Mouse (Mus musculus): ENCODE measurements at regions not wholly inside any gene's neighbourhood (a gene's known extent, or its start where the extent isn't known, plus 50 kb on each side); places are given as distances from the start of the nearest gene placed in this dataset.
"Not testable (repeated sequence)": the region's sequence is repeated elsewhere in the genome, so short reads cannot be mapped to it uniquely, and the experiment has no call there.

- H3K4me3 ChIP-seq; H3K27ac ChIP-seq; DNase-seq (ENCODE audit: low spot score in 2 of 2): not testable (repeated sequence)
Measured at GRCm38 (mm10) chr17:74138517-74138916, 90.8 kb upstream of the Srd5a2 start.

GRCm38 (mm10) chr17:74134976-74135375, 87.3 kb upstream of the Srd5a2 start:
- no peak for DNase-seq (ENCODE audit: low spot score in 2 of 2)

GRCm38 (mm10) chr17:74131534-74131933, 83.8 kb upstream of the Srd5a2 start:
- Histone ChIP-seq H3K4me3 (no peak overlapping the region), H3K27ac (no peak overlapping the region)
- no peak for TF ChIP-seq CTCF (conservative IDR thresholded peaks at IDR 0.05)
- DNase-seq (ENCODE audit: low spot score in 2 of 2), result no peak

More at GRCm38 (mm10) chr17:74134976-74135375, 87.3 kb upstream of the Srd5a2 start:
- peak; percentile 67 for TF ChIP-seq CTCF (conservative IDR thresholded peaks at IDR 0.05)
- no peak overlapping the region for H3K27ac ChIP-seq
- no peak overlapping the region for H3K4me3 ChIP-seq

GRCm38 (mm10) chr17:74122944-74123343, 75.2 kb upstream of the Srd5a2 start:
- H3K4me3 ChIP-seq, result no peak overlapping the region
- H3K27ac ChIP-seq, result no peak overlapping the region
- no peak for TF ChIP-seq CTCF (conservative IDR thresholded peaks at IDR 0.05)
- no peak for DNase-seq (ENCODE audit: low spot score in 2 of 2)

GRCm38 (mm10) chr17:74120969-74121368, 73.3 kb upstream of the Srd5a2 start:
- no peak overlapping the region for H3K4me3 ChIP-seq
- H3K27ac ChIP-seq, result no peak overlapping the region
- TF ChIP-seq CTCF (conservative IDR thresholded peaks at IDR 0.05), result no peak
- no peak for DNase-seq (ENCODE audit: low spot score in 2 of 2)
